Mouse (Mus musculus) intestine, embryonic 15.5 days (tissue): ENCODE measurements around the gene Evl. TPM values are rescaled to one million over a fixed set of nuclear protein-coding genes. Genes with fewer than 3 reads are reported as not detected.

ENCODE experiments used
- ATAC-seq: fragments of 200-750 bp; cut with Nextera tagmentation; 2 replicates; pipeline ENCODE4 v1.8.0; 2017; ENCODE audit warnings: moderate TSS enrichment, moderate library complexity
- H3K27ac ChIP-seq: fragments of 300-500 bp; sonication (generic); 2 replicates; pipeline ENCODE4 v1.5.1; 2015; ENCODE audit warnings: mild to moderate bottlenecking, inconsistent platforms
- H3K27me3 ChIP-seq: fragments of 300-500 bp; sonication (generic); replicated peaks from 2 replicates; pipeline ENCODE4 v1.6.1; 2015; ENCODE audit warnings: inconsistent platforms
- H3K36me3 ChIP-seq: fragments of 300-500 bp; sonication (generic); 2 replicates; pipeline ENCODE4 v1.6.1; 2015; ENCODE audit warnings: inconsistent platforms
- H3K4me1 ChIP-seq: fragments of 300-500 bp; sonication (generic); replicated peaks from 2 replicates; pipeline ENCODE4 v1.6.1; 2015; ENCODE audit warnings: inconsistent platforms
- H3K4me2 ChIP-seq: fragments of 300-500 bp; sonication (generic); replicated peaks from 2 replicates; pipeline ENCODE4 v1.6.1; 2015; ENCODE audit warnings: mild to moderate bottlenecking, inconsistent platforms
- H3K4me3 ChIP-seq: fragments of 300-500 bp; sonication (generic); replicated peaks from 2 replicates; pipeline ENCODE4 v1.5.1; 2015; ENCODE audit warnings: inconsistent platforms
- H3K9ac ChIP-seq: fragments of 300-500 bp; sonication (generic); 2 replicates; pipeline ENCODE4 v1.6.1; 2015; ENCODE audit warnings: inconsistent platforms
- H3K9me3 ChIP-seq: fragments of 300-500 bp; sonication (generic); 2 replicates; pipeline ENCODE4 v1.6.1; 2016; ENCODE audit warnings: inconsistent platforms
- WGBS: fragments of 180-500 bp; shearing (Covaris S2); methylation state at CpG from one replicate; pipeline ENCODE4 v1.1.7; 2015; 5-methylcytosine and 5-hydroxymethylcytosine counted together
- polyA plus RNA-seq: library from polyadenylated mRNA; unstranded; fragments of >200 nt; fragmentation: Nextera tagmentation; extraction: Ambion mirVana; gene quantifications from 2 replicates; pipeline ENCODE4 v1.2.1, GENCODE M21; 2015

Gene Evl
- polyA plus RNA-seq, 1 experiment from 2014 or later = 43.8 TPM

- WGBS = 61% methylated on average over 6 of the region's 6 CpGs
- H3K4me1 ChIP-seq = peaks cover 27% of the 10 kb centered on the region
- peaks cover 32% of the 10 kb centered on the region for H3K36me3 ChIP-seq
- H3K4me2 ChIP-seq = no peak overlapping the region
- H3K27me3 ChIP-seq = no peaks in the 10 kb centered on the region
- H3K4me3 ChIP-seq = no peak overlapping the region
- no peaks in the 10 kb centered on the region for H3K9me3 ChIP-seq
- H3K9ac ChIP-seq = no peak overlapping the region
- peak; percentile 31 for ATAC-seq
- H3K27ac ChIP-seq = peak overlapping the region; percentile 54
These were observed 132.4 kb downstream of the Evl start for GRCm38 (mm10) chr12:108686926-108687325.

- Histone ChIP-seq H3K36me3 (peaks cover 9% of the 10 kb centered on the region; the same call in 1 of the 2 replicates), H3K27me3 (no peaks in the 10 kb centered on the region), H3K4me2 (no peak overlapping the region), H3K4me1 (peaks cover 31% of the 10 kb centered on the region), H3K9me3 (no peaks in the 10 kb centered on the region), H3K9ac (no peak overlapping the region), H3K27ac (peak overlapping the region; percentile 86), H3K4me3 (no peak overlapping the region)
- 76% methylated on average over 9 of the region's 9 CpGs for WGBS
- peak; percentile 89 for ATAC-seq
These were observed 134.6 kb downstream of the Evl start for GRCm38 (mm10) chr12:108689167-108689566.

GRCm38 (mm10) chr12:108690529-108690928, 136.0 kb downstream of the Evl start:
- peak overlapping the region; percentile 22; the same call in 1 of the 2 replicates for H3K4me2 ChIP-seq
- H3K27ac ChIP-seq = peak overlapping the region; percentile 86
- no peaks in the 10 kb centered on the region for H3K9me3 ChIP-seq
- ATAC-seq = peak; percentile 27; the same call in 1 of the 2 replicates
- no peak overlapping the region for H3K4me3 ChIP-seq
- peaks cover 37% of the 10 kb centered on the region for H3K4me1 ChIP-seq
- no peaks in the 10 kb centered on the region for H3K27me3 ChIP-seq
- no peaks in the 10 kb centered on the region for H3K36me3 ChIP-seq
- WGBS = 57% methylated on average over 9 of the region's 9 CpGs
- no peak overlapping the region for H3K9ac ChIP-seq

- Histone ChIP-seq H3K27ac (peak overlapping the region; percentile 64; the same call in 1 of the 2 replicates), H3K4me1 (peaks cover 36% of the 10 kb centered on the region), H3K9ac (no peak overlapping the region), H3K36me3 (no peaks in the 10 kb centered on the region), H3K4me2 (no peak overlapping the region), H3K9me3 (no peaks in the 10 kb centered on the region), H3K27me3 (no peaks in the 10 kb centered on the region), H3K4me3 (no peak overlapping the region)
- ATAC-seq = no peak
- WGBS = 48% methylated on average over 2 of the region's 2 CpGs
These were observed 139.1 kb downstream of the Evl start for GRCm38 (mm10) chr12:108693592-108693991.

- H3K27ac ChIP-seq = peak overlapping the region; percentile 74; the same call in 1 of the 2 replicates
- no peak overlapping the region for H3K9ac ChIP-seq
- peak; percentile 7; the same call in 1 of the 2 replicates for ATAC-seq
- H3K4me3 ChIP-seq = no peak overlapping the region
- no peaks in the 10 kb centered on the region for H3K9me3 ChIP-seq
- no peaks in the 10 kb centered on the region for H3K27me3 ChIP-seq
- 88% methylated on average over 1 of the region's 1 CpGs for WGBS
- H3K36me3 ChIP-seq = no peaks in the 10 kb centered on the region
- H3K4me1 ChIP-seq = peaks cover 36% of the 10 kb centered on the region
- H3K4me2 ChIP-seq = peak overlapping the region; percentile 34
These were observed 139.7 kb downstream of the Evl start for GRCm38 (mm10) chr12:108694223-108694622.

- peak overlapping the region; percentile 96 for H3K27ac ChIP-seq
- peak overlapping the region; percentile 49 for H3K4me2 ChIP-seq
- no peaks in the 10 kb centered on the region for H3K9me3 ChIP-seq
- no peaks in the 10 kb centered on the region for H3K36me3 ChIP-seq
- H3K27me3 ChIP-seq = peaks cover 19% of the 10 kb centered on the region
- 0 out of 2 replicates have a peak overlapping the region, but pooled peaks have one; percentile 0 for H3K4me3 ChIP-seq
- ATAC-seq = peak; percentile 73
- H3K9ac ChIP-seq = peak overlapping the region; percentile 23; the same call in 1 of the 2 replicates
- peaks cover 18% of the 10 kb centered on the region for H3K4me1 ChIP-seq
- 56% methylated on average over 11 of the region's 11 CpGs for WGBS
These were observed 144.4 kb downstream of the Evl start for GRCm38 (mm10) chr12:108698697-108699471.

GRCm38 (mm10) chr12:108699576-108699975, 145.1 kb downstream of the Evl start:
- Histone ChIP-seq H3K27ac (peak overlapping the region; percentile 96), H3K4me3 (peak overlapping the region; percentile 47; the same call in 1 of the 2 replicates), H3K9ac (no peak overlapping the region), H3K36me3 (no peaks in the 10 kb centered on the region), H3K27me3 (peaks cover 19% of the 10 kb centered on the region), H3K4me1 (peaks cover 16% of the 10 kb centered on the region), H3K4me2 (peak overlapping the region; percentile 61), H3K9me3 (no peaks in the 10 kb centered on the region)
- no peak for ATAC-seq
- 57% methylated on average over 10 of the region's 10 CpGs for WGBS

GRCm38 (mm10) chr12:108700037-108700436, 145.5 kb downstream of the Evl start:
- H3K4me2 ChIP-seq = peak overlapping the region; percentile 61
- H3K9me3 ChIP-seq = no peaks in the 10 kb centered on the region
- ATAC-seq = no peak
- WGBS = 51% methylated on average over 5 of the region's 5 CpGs
- H3K27me3 ChIP-seq = peaks cover 19% of the 10 kb centered on the region
- no peaks in the 10 kb centered on the region for H3K36me3 ChIP-seq
- peak overlapping the region; percentile 47; the same call in 1 of the 2 replicates for H3K4me3 ChIP-seq
- peaks cover 15% of the 10 kb centered on the region for H3K4me1 ChIP-seq
- H3K27ac ChIP-seq = peak overlapping the region; percentile 96
- H3K9ac ChIP-seq = 0 out of 2 replicates have a peak overlapping the region, but pooled peaks have one; percentile 1

GRCm38 (mm10) chr12:108701221-108701620, 146.7 kb downstream of the Evl start:
- Histone ChIP-seq H3K4me2 (peak overlapping the region; percentile 61), H3K4me3 (peak overlapping the region; percentile 47), H3K4me1 (peaks cover 8% of the 10 kb centered on the region; the same call in 1 of the 2 replicates), H3K9ac (peak overlapping the region; percentile 49), H3K9me3 (no peaks in the 10 kb centered on the region), H3K36me3 (no peaks in the 10 kb centered on the region), H3K27ac (peak overlapping the region; percentile 56; the same call in 1 of the 2 replicates), H3K27me3 (peaks cover 19% of the 10 kb centered on the region)
- 42% methylated on average over 2 of the region's 2 CpGs for WGBS
- no peak for ATAC-seq

GRCm38 (mm10) chr12:108702185-108702584, 147.7 kb downstream of the Evl start, which contains the start of gene Degs2:
TSS of gene Degs2 (minus strand) at chr12:108702315.
- no peaks in the 10 kb centered on the region for H3K9me3 ChIP-seq
- WGBS = under 1% methylated on average over 32 of the region's 32 CpGs
- peak within 1 kb of the TSS; percentile 61 for H3K4me2 ChIP-seq
- H3K4me3 ChIP-seq = peak within 1 kb of the TSS; percentile 47
- H3K27ac ChIP-seq = peak within 1 kb of the TSS; percentile 56; the same call in 1 of the 2 replicates
- H3K36me3 ChIP-seq = no peaks in the 10 kb centered on the region
- 0 out of 2 replicates have a peak, but pooled peaks cover 4% of the 10 kb centered on the region for H3K4me1 ChIP-seq
- peak within 1 kb of the TSS; percentile 49 for H3K9ac ChIP-seq
- peaks cover 19% of the 10 kb centered on the region for H3K27me3 ChIP-seq
- ATAC-seq = peak; percentile 80

- no peak overlapping the region for H3K4me3 ChIP-seq
- no peak overlapping the region for H3K4me2 ChIP-seq
- H3K4me1 ChIP-seq = peaks cover 8% of the 10 kb centered on the region; the same call in 1 of the 2 replicates
- WGBS = 81% methylated on average over 6 of the region's 6 CpGs
- H3K27me3 ChIP-seq = peaks cover 19% of the 10 kb centered on the region
- no peak overlapping the region for H3K27ac ChIP-seq
- H3K9me3 ChIP-seq = no peaks in the 10 kb centered on the region
- H3K36me3 ChIP-seq = no peaks in the 10 kb centered on the region
- no peak for ATAC-seq
- H3K9ac ChIP-seq = no peak overlapping the region
These were observed 151.0 kb downstream of the Evl start for GRCm38 (mm10) chr12:108705486-108705885.

- Histone ChIP-seq H3K27ac (no peak overlapping the region), H3K4me3 (no peak overlapping the region), H3K9me3 (no peaks in the 10 kb centered on the region), H3K27me3 (peaks cover 18% of the 10 kb centered on the region), H3K4me2 (no peak overlapping the region), H3K9ac (no peak overlapping the region), H3K4me1 (peaks cover 8% of the 10 kb centered on the region; the same call in 1 of the 2 replicates), H3K36me3 (no peaks in the 10 kb centered on the region)
- WGBS = 44% methylated on average over 7 of the region's 7 CpGs
- ATAC-seq = no peak
These were observed 151.6 kb downstream of the Evl start for GRCm38 (mm10) chr12:108706129-108706528.
